10 mouse cellular contexts compared by ENCODE assay signal in the genomic region with DNA sequence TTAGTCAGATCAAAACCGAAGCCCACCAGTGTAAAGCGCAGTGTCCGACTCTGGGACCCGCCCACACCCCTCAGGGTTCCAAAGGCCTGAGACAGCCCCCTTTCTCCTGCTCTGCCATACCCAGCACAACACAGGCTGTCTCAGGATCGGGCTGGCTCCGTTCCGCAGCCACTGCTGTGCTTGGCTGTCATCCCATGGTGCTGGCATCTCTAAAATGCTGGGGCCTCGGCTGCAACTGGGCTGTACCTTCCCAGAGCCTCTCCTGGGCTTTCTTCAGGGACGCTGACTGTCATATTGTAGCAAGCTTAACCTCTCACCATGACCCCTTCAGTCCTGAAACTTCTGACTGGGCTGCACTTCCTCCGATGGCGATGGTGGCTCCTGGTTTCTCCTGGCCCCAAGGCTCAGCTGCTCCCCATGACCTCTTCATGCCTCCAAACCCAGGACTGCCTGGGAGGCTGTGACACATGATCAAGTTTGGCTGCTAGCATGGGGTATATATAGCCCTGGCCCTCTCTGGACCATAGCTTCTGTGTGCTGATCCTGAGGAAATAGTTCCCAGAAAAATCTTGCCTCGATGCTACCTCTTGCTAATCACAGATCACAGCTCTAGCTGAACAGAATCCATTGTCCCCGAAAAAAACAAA. TPM values are rescaled to one million over a fixed set of nuclear protein-coding genes. Genes with fewer than 3 reads are reported as not detected.
DNase-seq lines count a peak whose midpoint lies in the region; ATAC-seq lines count a peak whose summit lies in the region.
"Had no signal": no experiment of that assay in that cellular context is flagged by ENCODE, and none has a peak within 500 bp of the region (broad histone marks: within the 10 kb centered on the region; RNA-seq: fewer than 3 reads in every experiment).

No protein-coding gene starts in this region.

- no peak overlapping the region for H3K27ac ChIP-seq in lung, embryonic 16.5 days (ENCODE audit: low read length)

- no peak overlapping the region for H3K4me2 ChIP-seq in lung, embryonic 16.5 days (ENCODE audit: low read depth, low read length)

- H3K4me1 ChIP-seq in lung, embryonic 16.5 days (replicated peaks; ENCODE audit: control insufficient read depth, insufficient read depth, low read length): peaks cover 9% of the 10 kb centered on the region; the same call in 1 of the 2 replicates

- 65% methylated on average over 13 of the region's 13 CpGs for WGBS in lung, embryonic 16.5 days

- no peak overlapping the region for H3K9ac ChIP-seq in lung, embryonic 16.5 days (ENCODE audit: low read length)

- H3K27me3 ChIP-seq in lung, embryonic 16.5 days (ENCODE audit: control insufficient read depth, insufficient read depth, low read depth, low read length): no peaks in the 10 kb centered on the region

- H3K36me3 ChIP-seq in lung, embryonic 16.5 days (ENCODE audit: control insufficient read depth, insufficient read depth, low read length): no peaks in the 10 kb centered on the region

- no peak overlapping the region for H3K4me3 ChIP-seq in lung, embryonic 16.5 days (ENCODE audit: low read length)

- H3K9me3 ChIP-seq in lung, embryonic 16.5 days (ENCODE audit: control insufficient read depth, low read length): no peaks in the 10 kb centered on the region

- ATAC-seq in lung, embryonic 16.5 days (ENCODE audit: low read depth): peak; percentile 54; the same call in 1 of the 2 replicates

- peak; percentile 42 for DNase-seq in adrenal gland, postnatal 25 days
- no peak for DNase-seq in adrenal gland, adult 2 months
- no peak for DNase-seq in lung, postnatal 4 days
- DNase-seq in gastrocnemius, adult 18-20 months (ENCODE audit: low spot score): peak; percentile 66
- peak; percentile 57 to 69 for DNase-seq in layer of hippocampus, postnatal 10 days (ENCODE audit: low spot score in 2 of 2)
- no peak for DNase-seq in kidney, adult 9 months
- no peak for DNase-seq in natural killer cell, adult 2 months (ENCODE audit: low spot score in 2 of 2)
- DNase-seq: lung, postnatal 14 days; thymus, adult 18-20 months had no signal

RNA-seq across cellular contexts. Expression of a gene that starts 37.3 kb away (rescaled TPM):
- total RNA-seq in adrenal gland, postnatal 25 days (2021): 2.2 TPM in 2 replicates
- total RNA-seq in adrenal gland, adult 2 months (2021): 1 to 10 TPM; 1.5 to 3.1 TPM
- 5.0 and 5.1 TPM in 2 replicates for polyA plus RNA-seq in adrenal gland, adult 2 months (2012; rRNA removed)
- 0.41 and 0.67 TPM in 2 replicates for polyA plus RNA-seq in lung, embryonic 16.5 days (2015; fragmentation: Nextera tagmentation; extraction: Ambion mirVana)
- total RNA-seq in gastrocnemius, adult 18-20 months (2021): 10 to 100 TPM; 48.6 to 67.1 TPM
- total RNA-seq in layer of hippocampus, postnatal 10 days (2021): 1 to 10 TPM; 7.4 to 8.2 TPM

RNA-seq across cellular contexts. Expression of a gene that starts 53.2 kb away (rescaled TPM):
- 128 and 161 TPM in 2 replicates for total RNA-seq in adrenal gland, postnatal 25 days (2021)
- total RNA-seq in adrenal gland, adult 2 months (2021): 100 to 1,000 TPM in 1 of 2 experiments, 10 to 100 TPM in 1; 91.3 to 101 TPM
- polyA plus RNA-seq in adrenal gland, adult 2 months (2012; rRNA removed): 110 and 145 TPM in 2 replicates
- polyA plus RNA-seq in lung, embryonic 16.5 days (2015; fragmentation: Nextera tagmentation; extraction: Ambion mirVana): 110 and 114 TPM in 2 replicates
- total RNA-seq in gastrocnemius, adult 18-20 months (2021): 100 to 1,000 TPM; 105 to 173 TPM
- total RNA-seq in layer of hippocampus, postnatal 10 days (2021): 10 to 100 TPM; 15.9 to 16.6 TPM

Comparison
In these comparisons a context has a peak if more than half of its experiments do, and no peak if none do; other contexts are left out.
1. DNase-seq: peak in adrenal gland, postnatal 25 days (single experiment), gastrocnemius, adult 18-20 months (single experiment) and layer of hippocampus, postnatal 10 days (2 of 2); none in adrenal gland, adult 2 months (single experiment), lung, postnatal 4 days (0 of 2), kidney, adult 9 months (single experiment) and natural killer cell, adult 2 months (0 of 2).
2. RNA of a gene that starts 37.3 kb away (total RNA-seq): 48.6 to 67.1 TPM in gastrocnemius, adult 18-20 months; 7.4 to 8.2 TPM in layer of hippocampus, postnatal 10 days, 1.5 to 3.1 TPM in adrenal gland, adult 2 months and 2.2 TPM in adrenal gland, postnatal 25 days; every median in the first group is over 4 times any median in the second.